Mouse (Mus musculus) urinary bladder, adult 18-20 months (tissue): ENCODE results near the gene Mmp20.

ENCODE experiments used
- DNase-seq, 2 experiments: peaks; one replicate each; pipeline ENCODE4 v3.0.0; 2022; ENCODE audit warnings: low spot score in 2 of 2, mixed read lengths in 2 of 2

Mmp20 gene

DNA sequence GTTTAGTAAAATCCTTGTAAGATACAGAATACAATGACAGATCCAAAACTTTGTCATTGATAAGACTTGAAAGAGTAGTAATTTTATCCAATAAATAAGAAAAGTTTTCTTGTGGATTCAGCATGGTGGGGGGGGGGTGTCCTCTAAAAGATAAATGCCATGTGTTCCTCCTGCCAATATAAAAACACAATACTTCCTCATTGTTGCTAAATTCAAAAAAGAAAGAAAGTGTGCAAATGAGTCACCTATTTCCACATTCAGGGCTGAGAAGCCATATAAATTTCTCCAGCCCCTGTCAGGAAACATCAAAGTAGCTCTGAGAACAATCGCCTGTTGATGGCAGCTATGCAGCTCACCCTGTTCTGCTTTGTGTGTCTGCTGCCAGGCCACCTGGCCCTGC, 63.8 kb downstream of the Mmp20 start, which contains the start of gene Mmp7:
TSS of gene Mmp7 (plus strand) at position 301 of the 400 bp plus-strand sequence.
- no peak for DNase-seq

- no peak for DNase-seq
Observed at GRCm38 (mm10) chr9:7693961-7694360, 65.9 kb downstream of the Mmp20 start.

GRCm38 (mm10) chr9:7695646-7696045, 67.6 kb downstream of the Mmp20 start:
- DNase-seq: no peak

- DNase-seq: no peak
Observed at GRCm38 (mm10) chr9:7708698-7709097, 80.7 kb downstream of the Mmp20 start.

DNA sequence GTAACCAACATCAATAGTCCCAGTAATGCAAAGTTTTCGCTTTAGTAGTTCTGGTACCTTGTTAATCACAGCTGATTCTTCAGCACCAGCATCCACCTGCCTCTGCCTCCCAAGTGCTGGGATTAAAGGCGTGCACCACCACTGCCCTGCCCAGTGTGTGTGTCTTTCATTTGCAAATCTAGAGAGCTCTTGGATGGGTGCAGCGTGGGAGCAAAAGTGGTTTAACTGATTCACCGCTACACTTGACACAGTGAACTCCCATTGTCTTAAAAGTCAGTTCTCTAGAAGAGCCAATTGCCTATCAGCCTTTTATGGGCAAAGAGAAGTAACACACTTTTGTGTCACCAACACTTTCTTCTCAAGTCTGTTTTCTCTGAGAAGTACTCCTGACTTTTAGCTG, 83.2 kb downstream of the Mmp20 start:
- no peak for DNase-seq

GRCm38 (mm10) chr9:7714062-7714907, 86.3 kb downstream of the Mmp20 start:
- DNase-seq: peak in 1 of 2 experiments; percentile 34

DNA sequence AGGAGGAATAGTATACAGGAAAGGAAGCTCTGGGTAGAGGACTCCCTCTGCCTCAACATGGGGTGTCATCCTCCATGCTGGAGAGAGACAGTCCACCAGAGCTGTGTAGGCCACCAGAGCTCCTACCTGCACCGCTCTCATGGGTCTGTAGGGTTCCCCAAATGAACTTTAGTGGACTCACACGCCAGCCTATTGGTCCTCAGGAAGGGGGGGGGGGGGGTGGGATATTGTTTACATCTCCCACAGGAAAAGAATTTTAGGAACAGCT, 86.8 kb downstream of the Mmp20 start:
- no peak for DNase-seq

- no peak for DNase-seq
Observed at GRCm38 (mm10) chr9:7721543-7721942, 93.5 kb downstream of the Mmp20 start.
